Mouse (Mus musculus): ENCODE data around the gene Slc27a2. TPM values are rescaled to one million over a fixed set of nuclear protein-coding genes. Genes with fewer than 3 reads are reported as not detected.
"Not testable (repeated sequence)": the region's sequence is repeated elsewhere in the genome, so short reads cannot be mapped to it uniquely, and the experiment has no call there.

The Slc27a2 gene
- 18.8 and 40.4 TPM in 2 replicates for total RNA-seq (2021)
- long read RNA-seq, transcript Slc27a2-201 (10 exons, 2,918 nt), result major isoform, 1,089 of 1,136 reads
- long read RNA-seq, partial matches to known transcripts, result 36 of 1,136 reads
- long read RNA-seq, other reads (novel, unspliced or antisense), result 11 of 1,136 reads

DNA sequence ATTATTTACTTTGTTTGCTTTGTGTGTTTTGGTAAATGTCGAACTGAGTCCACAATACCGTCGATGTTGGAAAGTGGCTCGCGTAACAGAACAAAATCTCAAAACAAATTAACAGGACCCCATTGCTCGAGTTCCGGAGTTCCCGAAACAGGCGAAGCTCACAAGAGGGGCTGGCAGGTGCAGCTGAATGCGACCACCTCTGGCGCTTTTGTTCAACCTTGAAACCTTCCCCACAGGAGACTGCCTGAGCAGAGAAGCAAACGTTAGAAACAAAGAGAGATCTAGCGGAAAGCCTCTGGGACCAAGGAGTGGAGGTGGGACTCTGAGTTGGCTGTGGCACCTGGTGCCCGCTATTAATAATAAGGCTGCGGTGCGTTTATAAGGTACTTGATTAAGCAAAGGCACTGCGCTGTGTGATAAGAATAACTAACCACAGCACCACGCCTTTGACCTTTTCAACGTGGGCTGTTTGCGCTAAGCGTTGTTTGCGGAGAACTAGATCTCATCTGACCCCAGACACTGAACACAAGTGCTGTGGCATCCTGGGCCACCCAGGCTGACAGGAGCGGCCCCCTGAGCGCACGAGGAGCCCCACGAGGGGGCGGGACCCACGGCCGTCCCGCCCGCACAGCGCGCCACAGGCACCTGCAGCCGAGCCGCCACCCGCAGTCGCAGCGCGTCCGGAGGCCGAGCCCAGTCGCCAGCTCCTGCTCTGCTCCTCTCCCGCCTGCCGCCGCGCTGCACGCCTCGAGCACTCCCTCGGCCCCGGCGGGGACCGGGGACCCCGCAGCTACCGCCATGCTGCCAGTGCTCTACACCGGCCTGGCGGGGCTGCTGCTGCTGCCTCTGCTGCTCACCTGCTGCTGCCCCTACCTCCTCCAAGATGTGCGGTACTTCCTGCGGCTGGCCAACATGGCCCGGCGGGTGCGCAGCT, at the start of gene Slc27a2:
Gene Slc27a2, plus strand, starts transcription at position 51 of the 934 bp plus-strand sequence.
- DNase-seq, result peak; percentile 48

DNA sequence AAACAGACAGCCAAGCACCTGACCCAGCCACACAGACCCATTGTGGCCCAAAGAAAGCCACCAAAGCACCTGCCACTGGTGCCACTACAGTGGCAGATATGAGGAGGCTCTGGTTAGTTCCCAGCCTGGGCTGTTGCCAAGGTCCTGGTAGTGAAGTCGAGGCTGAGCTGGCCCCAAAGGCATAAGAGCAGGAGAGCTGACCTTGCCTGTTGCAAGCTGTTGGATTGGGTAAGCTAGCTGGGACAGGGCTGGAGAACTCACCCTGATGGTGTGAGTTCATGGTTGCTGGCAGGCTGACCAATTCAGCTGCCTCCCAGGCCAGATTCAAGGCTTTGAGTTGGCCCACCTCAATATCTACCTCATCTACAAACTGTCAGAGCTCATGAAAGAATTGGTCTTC, 47.1 kb upstream of the Slc27a2 start:
- DNase-seq, result peak; percentile 57

DNA sequence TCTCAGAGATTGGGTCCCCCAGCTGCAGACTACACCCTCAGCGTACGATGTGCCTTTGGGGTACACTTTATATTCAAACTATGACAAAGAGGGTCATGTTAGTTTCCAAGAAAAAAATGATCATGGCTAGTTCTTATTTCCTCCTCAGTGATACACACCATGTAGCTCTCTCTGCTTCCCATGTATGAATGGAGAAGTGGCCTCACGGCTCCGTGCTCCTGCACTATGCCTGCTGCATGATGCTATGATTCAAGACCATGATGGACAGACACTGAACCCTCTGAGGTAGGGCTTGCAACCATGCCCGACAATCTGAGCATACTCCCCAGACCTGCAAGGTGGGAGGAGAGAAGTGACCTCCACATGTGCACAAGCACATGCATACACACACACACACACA, 44.7 kb upstream of the Slc27a2 start:
- no peak for DNase-seq

GRCm38 (mm10) chr2:126508228-126508627, 44.0 kb upstream of the Slc27a2 start:
- no peak for DNase-seq

DNA sequence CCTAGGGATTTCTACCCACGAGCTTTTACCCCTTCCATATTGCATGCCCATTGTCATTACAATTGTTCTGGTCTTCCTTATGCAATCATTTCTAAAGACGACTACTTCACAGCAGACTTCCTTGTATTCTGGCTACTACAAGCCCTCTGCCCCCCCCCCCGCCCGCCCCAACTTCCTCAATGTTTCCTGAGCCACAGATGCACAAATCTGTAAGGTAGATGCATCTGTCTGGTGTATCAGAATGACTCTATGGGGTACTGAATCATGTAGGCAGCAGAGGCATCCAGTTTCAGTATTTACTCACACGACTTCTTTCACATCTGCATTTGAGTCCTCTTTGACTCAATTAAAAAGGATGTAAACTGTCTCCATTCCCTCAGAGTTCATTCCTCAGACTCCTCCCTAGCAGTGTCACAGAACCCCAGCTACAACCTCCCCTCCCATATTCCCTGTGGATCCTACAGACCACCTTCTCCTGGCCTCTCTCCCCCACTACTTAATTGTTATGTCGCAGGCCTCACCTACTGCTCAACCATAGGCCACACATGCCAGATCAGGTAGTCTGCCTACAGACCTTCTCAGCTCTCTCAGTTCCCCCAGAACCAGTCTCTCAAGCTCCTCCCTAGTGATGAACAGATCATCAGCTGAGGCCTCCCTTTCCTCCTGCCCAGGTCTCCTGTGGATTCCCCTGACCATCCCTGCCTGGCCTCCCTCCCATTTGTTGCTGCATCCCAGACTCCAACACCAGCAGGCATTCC, 37.0 kb upstream of the Slc27a2 start:
- DNase-seq, result no peak

DNA sequence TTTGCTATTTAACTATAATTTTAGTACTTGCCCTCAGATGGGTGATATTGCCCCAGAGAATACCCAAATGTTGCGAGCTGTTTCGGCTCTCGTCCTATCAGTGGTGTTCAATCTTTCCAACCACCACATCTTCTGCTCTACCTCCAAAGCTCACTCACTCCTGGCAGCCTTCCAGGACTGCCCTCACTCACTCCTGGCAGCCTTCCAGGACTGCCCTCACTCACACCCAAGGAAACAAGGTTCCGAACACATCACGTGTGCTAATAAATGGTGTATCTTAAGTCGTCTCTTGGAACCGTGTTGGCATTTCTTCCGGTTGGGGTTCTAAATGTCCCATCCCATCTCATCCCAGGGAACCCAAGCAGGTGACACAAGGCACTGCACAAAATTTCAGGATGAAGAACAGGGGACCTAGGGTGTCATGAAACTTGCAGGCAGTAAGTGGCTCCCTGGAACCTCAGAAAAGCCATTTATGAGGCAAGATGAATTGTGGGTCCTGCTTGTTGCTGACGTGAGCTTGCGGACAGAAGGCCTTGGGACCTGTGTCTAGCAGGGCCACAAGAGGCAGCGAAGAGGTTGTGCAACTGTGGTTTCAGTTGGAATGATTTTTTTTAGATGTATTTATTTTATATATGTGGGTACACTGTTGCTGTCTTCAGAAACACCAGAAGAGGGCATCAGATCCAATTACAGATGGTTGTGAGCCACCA, 32.2 kb upstream of the Slc27a2 start:
- peak; percentile 66 for DNase-seq

- no peak for DNase-seq
Measured at GRCm38 (mm10) chr2:126520828-126521227, 31.4 kb upstream of the Slc27a2 start.

- DNase-seq, result no peak
Measured at GRCm38 (mm10) chr2:126521471-126521870, 30.7 kb upstream of the Slc27a2 start.

- DNase-seq, result no peak
Measured at GRCm38 (mm10) chr2:126522056-126522455, 30.2 kb upstream of the Slc27a2 start.

GRCm38 (mm10) chr2:126523101-126523745, 29.0 kb upstream of the Slc27a2 start:
- DNase-seq, result not testable (repeated sequence)

GRCm38 (mm10) chr2:126524271-126524670, 27.9 kb upstream of the Slc27a2 start:
- DNase-seq, result no peak

GRCm38 (mm10) chr2:126527461-126527860, 24.7 kb upstream of the Slc27a2 start:
- no peak for DNase-seq

GRCm38 (mm10) chr2:126530581-126530980, 21.6 kb upstream of the Slc27a2 start:
- DNase-seq, result no peak

DNA sequence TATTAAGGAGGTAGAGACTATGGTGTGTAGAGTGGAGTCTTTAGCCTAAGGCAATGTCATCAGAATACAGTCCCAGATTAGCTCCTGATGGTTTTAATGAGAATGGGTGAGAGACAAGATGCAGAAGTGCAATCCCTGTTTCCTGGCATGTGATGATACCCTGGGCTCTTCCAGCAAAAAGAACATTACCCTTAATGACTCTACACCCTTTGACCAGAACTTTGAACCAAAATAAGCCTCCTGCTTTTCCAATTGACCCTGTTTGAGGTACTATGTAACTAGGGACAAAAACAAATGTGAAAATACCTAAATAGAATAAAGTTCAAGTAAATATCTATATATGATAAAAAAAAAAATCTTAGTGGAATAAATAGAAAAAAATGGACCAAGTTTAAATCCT, 14.6 kb upstream of the Slc27a2 start:
- DNase-seq, result no peak

DNA sequence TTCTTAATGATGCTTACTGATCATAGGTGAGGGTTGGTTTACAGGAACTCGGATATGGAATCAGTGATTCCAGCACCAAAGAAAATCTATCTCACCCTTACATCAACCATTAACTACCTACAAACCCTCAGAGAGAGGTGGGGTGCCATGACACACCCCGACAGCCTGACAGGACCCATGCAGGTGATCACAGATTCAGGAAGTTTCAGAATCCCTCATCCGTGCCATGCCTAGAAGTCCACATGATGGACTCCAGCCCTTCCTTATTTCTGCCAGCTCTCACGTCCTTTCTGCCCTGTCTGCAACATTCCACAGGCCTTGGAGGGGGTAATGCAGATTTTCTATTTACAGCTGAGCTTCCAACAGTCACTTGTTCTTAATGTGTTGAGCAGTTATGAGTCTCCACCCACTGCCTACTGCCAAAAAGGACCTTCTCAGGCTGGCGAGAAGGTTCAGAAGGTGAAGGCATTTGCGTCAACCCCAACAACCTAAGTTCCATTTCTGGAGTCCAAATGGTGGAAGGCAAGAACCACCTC, 11.7 kb upstream of the Slc27a2 start:
- no peak for DNase-seq

GRCm38 (mm10) chr2:126542211-126542610, 10.0 kb upstream of the Slc27a2 start:
- DNase-seq, result no peak

GRCm38 (mm10) chr2:126545297-126545696, 6.9 kb upstream of the Slc27a2 start:
- DNase-seq, result no peak

GRCm38 (mm10) chr2:126546392-126546791, 5.8 kb upstream of the Slc27a2 start:
- no peak for DNase-seq

DNA sequence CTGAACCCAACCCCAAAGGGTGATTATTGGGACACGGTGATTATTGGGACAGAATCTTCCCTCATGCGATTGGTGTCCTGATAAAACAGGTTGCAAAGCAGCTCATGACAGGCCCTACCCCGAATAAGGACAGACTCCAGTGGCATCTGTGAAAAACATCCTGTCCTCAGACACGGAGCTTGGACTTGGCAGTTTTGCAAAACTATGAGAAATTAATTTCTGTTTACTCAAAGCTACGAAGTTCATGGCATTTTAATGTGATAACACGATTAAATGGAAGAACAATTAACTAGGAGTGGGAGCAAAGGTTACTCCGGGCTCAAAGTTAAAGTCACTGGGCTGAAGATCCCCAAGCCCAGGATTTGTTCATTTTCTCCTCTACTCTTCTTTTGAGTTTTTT, 2.5 kb upstream of the Slc27a2 start:
- no peak for DNase-seq

DNA sequence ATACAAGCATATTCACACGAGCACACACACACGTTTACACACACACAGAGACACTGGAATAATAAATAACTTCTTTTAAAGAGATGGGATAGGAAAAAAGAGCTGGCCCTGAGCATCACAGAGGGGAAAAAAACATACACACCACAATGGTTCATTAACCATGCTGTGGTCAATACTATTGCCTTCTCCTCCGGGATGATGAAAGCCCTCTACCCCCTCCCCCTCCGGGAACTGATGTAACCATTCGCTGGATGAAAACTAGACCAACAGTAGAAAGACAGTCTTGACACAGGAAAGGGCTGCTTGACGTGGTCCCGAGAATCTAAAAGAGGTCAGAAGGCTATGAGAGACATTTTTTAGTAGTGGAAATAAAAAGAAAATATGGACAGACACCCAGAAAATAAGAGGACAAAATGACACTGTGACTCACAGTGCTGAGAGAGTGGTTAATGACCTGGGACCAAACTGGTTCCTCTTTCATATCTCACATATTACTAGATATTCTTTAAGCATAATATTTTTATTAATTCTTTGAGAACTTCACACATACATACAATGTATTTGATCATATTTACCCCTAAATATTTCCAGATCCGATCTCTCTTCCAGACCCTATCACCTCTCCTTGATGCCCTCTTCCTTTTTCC, 840 bp upstream of the Slc27a2 start:
- no peak for DNase-seq

- DNase-seq, result no peak
Measured at GRCm38 (mm10) chr2:126551896-126552295, 311 bp upstream of the Slc27a2 start.

Measured in adrenal gland, postnatal 25 days (tissue).